Mouse (Mus musculus) liver, embryonic 16.5 days (tissue): Measurements from ENCODE around the gene Gm2000. TPM values are rescaled to one million over a fixed set of nuclear protein-coding genes. Genes with fewer than 3 reads are reported as not detected.

Experiments used
- ATAC-seq: fragments of 200-750 bp; cut with Nextera tagmentation; 2 replicates; pipeline ENCODE4 v1.8.0; 2017; ENCODE audit warnings: low read depth, mild to moderate bottlenecking, moderate number of reproducible peaks, moderate library complexity
- H3K27ac ChIP-seq: fragments of 300-500 bp; sonication (generic); 2 replicates; pipeline ENCODE4 v1.5.1; 2014; ENCODE audit warnings: mild to moderate bottlenecking, low read length
- H3K27me3 ChIP-seq: fragments of 300-500 bp; sonication (generic); 2 replicates; pipeline ENCODE4 v1.6.1; 2014; ENCODE audit warnings: low read depth, low read length, mixed read lengths; ENCODE audit not compliant: control insufficient read depth, insufficient read depth
- H3K36me3 ChIP-seq: fragments of 300-500 bp; sonication (generic); 2 replicates; pipeline ENCODE4 v1.6.1; 2014; ENCODE audit warnings: mild to moderate bottlenecking; ENCODE audit not compliant: control insufficient read depth, insufficient read depth
- H3K4me1 ChIP-seq: fragments of 300-500 bp; sonication (generic); 2 replicates; pipeline ENCODE4 v1.6.1; 2014; ENCODE audit warnings: low read depth, low read length, mixed read lengths; ENCODE audit not compliant: control insufficient read depth
- H3K4me2 ChIP-seq: fragments of 300-500 bp; sonication (generic); 2 replicates; pipeline ENCODE4 v1.6.1; 2014; ENCODE audit warnings: low read depth, low read length, mixed read lengths
- H3K4me3 ChIP-seq: fragments of 300-500 bp; sonication (generic); 2 replicates; pipeline ENCODE4 v1.5.1; 2014; ENCODE audit warnings: low read depth, mild to moderate bottlenecking, low read length
- H3K9ac ChIP-seq: fragments of 300-500 bp; sonication (generic); 2 replicates; pipeline ENCODE4 v1.6.1; 2014; ENCODE audit warnings: low read depth, low read length
- H3K9me3 ChIP-seq: fragments of 300-500 bp; sonication (generic); replicated peaks from 2 replicates; pipeline ENCODE4 v1.6.1; 2016; ENCODE audit warnings: low read length; ENCODE audit not compliant: control insufficient read depth
- WGBS: fragments of 180-500 bp; shearing (Covaris S2); extraction: QIAGEN DNeasy Blood & Tissue Kit; methylation state at CpG from one replicate; pipeline ENCODE4 v1.1.7; 2014; ENCODE audit not compliant: insufficient replicate concordance; 5-methylcytosine and 5-hydroxymethylcytosine counted together
- polyA plus RNA-seq: library from polyadenylated mRNA; unstranded; fragments of >200 nt; fragmentation: Nextera tagmentation; extraction: Ambion mirVana; gene quantifications from 2 replicates; pipeline ENCODE4 v1.2.1, GENCODE M21; 2015

Gene Gm2000
- 452 and 507 TPM in 2 replicates for polyA plus RNA-seq

DNA sequence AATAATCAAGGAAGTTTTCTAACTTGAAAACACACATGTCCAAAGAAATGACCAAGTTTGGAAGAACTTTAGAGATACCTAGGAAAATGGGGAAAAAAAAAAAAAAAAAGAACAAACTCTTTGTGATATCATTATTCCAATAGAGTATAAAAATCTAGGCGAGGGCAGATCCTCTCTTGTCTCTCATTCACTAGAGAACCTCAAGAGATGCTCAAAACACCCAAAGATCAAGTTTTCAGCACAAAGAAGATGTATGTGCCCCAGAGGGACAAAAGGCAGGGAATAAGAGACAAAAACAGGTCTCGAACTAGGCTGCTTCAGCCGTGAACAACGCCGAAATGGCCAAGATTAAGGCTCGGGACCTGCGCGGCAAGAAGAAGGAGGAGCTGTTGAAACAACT is at the start of gene Gm2000:
TSS of gene Gm2000 (plus strand) at position 301 of the 400 bp plus-strand sequence.
- no peaks in the 10 kb centered on the region for H3K36me3 ChIP-seq
- no peak within 1 kb of the TSS for H3K9ac ChIP-seq
- no peaks in the 10 kb centered on the region for H3K4me1 ChIP-seq
- no peaks in the 10 kb centered on the region for H3K27me3 ChIP-seq
- no peak within 1 kb of the TSS for H3K27ac ChIP-seq
- no peak within 1 kb of the TSS for H3K4me2 ChIP-seq
- no peaks in the 10 kb centered on the region for H3K9me3 ChIP-seq
- ATAC-seq, result no peak
- H3K4me3 ChIP-seq, result no peak within 1 kb of the TSS
- 80% methylated on average over 8 of the region's 8 CpGs for WGBS

DNA sequence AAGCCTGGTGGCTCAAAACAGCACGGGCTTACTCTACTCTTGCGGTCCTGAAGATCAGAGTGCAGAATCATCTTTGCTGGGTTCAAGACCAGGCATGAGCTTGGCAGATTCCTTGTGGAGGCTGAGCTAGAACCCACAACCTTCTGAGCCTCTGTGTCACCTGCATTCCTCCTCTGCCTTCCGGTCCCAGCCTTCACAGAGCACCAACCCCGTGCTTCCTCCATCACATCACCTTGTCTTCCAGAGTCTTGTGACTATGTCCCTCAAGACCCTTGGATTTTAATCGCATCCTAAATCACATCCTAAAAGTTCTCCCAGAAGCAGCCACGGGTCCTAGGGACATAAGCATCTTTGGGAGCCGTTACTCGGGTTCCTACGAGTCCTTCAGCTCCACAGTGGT is 42.7 kb upstream of the Gm2000 start:
- no peaks in the 10 kb centered on the region for H3K9me3 ChIP-seq
- H3K36me3 ChIP-seq, result no peaks in the 10 kb centered on the region
- H3K9ac ChIP-seq, result no peak overlapping the region
- H3K27me3 ChIP-seq, result no peaks in the 10 kb centered on the region
- WGBS, result 68% methylated on average over 9 of the region's 9 CpGs
- no peak overlapping the region for H3K4me3 ChIP-seq
- H3K4me1 ChIP-seq, result no peaks in the 10 kb centered on the region
- no peak overlapping the region for H3K27ac ChIP-seq
- no peak for ATAC-seq
- H3K4me2 ChIP-seq, result no peak overlapping the region

DNA sequence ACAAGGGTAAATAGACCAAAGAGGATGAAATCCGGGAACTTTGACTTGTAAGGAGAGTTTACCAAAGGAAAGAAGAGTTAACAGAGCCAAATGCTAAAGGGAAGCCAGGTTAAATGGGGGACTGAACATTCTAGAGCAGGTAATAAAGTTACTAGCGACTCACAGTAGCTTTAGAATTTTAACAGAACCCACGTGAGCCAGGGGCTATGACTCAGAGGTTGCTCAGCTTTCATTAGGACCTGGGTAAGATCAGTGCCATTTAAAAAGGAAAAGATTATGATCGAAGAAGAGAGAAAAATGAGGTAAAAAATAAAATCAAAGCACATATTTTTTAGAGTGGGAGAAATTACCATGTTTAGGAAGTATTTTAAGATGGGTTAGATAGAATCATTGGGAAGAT is 25.0 kb upstream of the Gm2000 start:
- Histone ChIP-seq H3K27me3 (no peaks in the 10 kb centered on the region), H3K9ac (no peak overlapping the region), H3K4me3 (no peak overlapping the region), H3K27ac (no peak overlapping the region), H3K9me3 (no peaks in the 10 kb centered on the region), H3K4me2 (no peak overlapping the region), H3K4me1 (no peaks in the 10 kb centered on the region), H3K36me3 (no peaks in the 10 kb centered on the region)
- 48% methylated on average over 4 of the region's 4 CpGs for WGBS
- ATAC-seq, result no peak

DNA sequence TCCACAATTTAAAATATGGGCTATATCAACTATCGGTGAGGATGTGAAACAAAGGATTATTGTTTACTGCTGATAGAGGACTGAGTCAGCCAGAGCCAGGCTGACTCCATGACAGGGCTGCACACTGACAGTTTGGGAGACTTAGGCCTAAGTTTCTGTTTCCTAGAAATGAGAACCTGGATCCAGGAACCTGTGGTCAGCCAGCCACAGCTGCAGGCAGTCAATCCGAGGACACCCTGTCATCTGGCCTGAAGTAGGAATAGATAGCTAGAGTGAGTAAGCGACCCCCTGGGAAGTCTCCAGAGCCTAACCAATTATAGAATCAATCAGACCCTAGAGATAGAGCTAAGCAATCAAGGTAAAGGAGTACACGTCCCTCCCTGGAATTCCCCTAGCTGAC is 21.4 kb upstream of the Gm2000 start:
- no peak overlapping the region for H3K27ac ChIP-seq
- 53% methylated on average over 4 of the region's 4 CpGs for WGBS
- H3K4me3 ChIP-seq, result no peak overlapping the region
- no peaks in the 10 kb centered on the region for H3K4me1 ChIP-seq
- no peak overlapping the region for H3K9ac ChIP-seq
- ATAC-seq, result no peak
- no peak overlapping the region for H3K4me2 ChIP-seq
- no peaks in the 10 kb centered on the region for H3K36me3 ChIP-seq
- H3K9me3 ChIP-seq, result no peaks in the 10 kb centered on the region
- no peaks in the 10 kb centered on the region for H3K27me3 ChIP-seq

DNA sequence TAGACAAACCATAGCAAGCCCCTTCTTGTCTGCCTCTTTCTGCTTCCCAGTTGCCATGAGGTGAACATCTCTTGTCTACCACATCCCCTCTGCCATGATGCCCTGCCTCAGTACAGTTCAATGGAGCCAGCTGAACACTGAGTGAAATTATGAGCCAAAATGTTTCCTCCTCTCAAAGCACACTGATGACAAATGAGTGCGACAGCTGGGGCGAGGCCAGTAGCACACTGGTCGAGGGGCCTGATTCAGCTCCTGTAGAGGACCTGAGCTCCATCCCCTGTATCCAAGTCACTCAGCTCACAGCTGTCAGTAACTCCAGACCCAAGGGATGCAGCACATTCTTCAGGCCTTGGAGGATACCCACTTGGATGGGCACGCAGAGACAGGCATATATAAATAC is 20.2 kb upstream of the Gm2000 start:
- no peak overlapping the region for H3K4me2 ChIP-seq
- no peaks in the 10 kb centered on the region for H3K36me3 ChIP-seq
- no peak for ATAC-seq
- no peaks in the 10 kb centered on the region for H3K4me1 ChIP-seq
- H3K4me3 ChIP-seq, result no peak overlapping the region
- H3K9me3 ChIP-seq, result no peaks in the 10 kb centered on the region
- no peak overlapping the region for H3K27ac ChIP-seq
- no peaks in the 10 kb centered on the region for H3K27me3 ChIP-seq
- H3K9ac ChIP-seq, result no peak overlapping the region
- WGBS, result 74% methylated on average over 4 of the region's 4 CpGs

DNA sequence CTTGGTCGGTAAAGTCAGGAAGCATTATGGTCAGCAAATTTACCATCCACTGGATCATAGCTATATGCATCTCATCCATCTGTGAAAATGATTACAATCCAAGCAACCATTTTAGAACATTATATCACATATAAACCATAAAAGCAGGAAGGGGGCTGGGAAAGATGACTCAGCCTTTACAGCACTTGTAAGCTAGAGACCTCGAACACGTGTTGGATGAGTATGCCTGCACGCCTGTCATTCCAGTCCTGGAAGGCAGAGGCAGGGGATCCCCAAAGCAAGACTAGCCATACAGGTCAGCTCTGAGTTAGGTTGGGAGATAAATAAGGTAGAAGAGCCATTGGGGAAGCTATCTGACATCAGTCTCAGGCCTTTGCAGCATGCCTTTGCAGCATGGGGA is 16.8 kb upstream of the Gm2000 start:
- H3K4me1 ChIP-seq, result no peaks in the 10 kb centered on the region
- 48% methylated on average over 4 of the region's 4 CpGs for WGBS
- H3K36me3 ChIP-seq, result no peaks in the 10 kb centered on the region
- H3K27ac ChIP-seq, result no peak overlapping the region
- no peak overlapping the region for H3K9ac ChIP-seq
- no peak overlapping the region for H3K4me2 ChIP-seq
- no peaks in the 10 kb centered on the region for H3K27me3 ChIP-seq
- no peak for ATAC-seq
- H3K4me3 ChIP-seq, result no peak overlapping the region
- no peaks in the 10 kb centered on the region for H3K9me3 ChIP-seq

DNA sequence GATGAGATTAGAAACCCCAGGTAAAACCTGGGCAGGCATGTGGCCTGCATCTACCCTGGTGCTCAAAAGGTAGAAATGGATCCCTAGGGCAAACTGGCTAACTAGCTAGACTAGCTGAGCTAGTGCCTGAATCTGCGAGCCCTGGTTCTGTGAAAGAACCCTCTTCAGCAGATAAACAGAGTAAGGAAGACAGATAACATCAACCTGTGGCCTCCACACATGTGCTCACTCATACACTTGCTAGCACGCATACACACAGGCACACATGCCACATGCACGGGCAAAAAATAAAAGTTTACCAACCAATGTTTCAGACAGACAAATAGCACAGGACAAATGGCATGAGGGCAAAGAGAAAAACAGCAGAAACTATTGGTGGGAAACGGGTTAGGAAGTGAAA is 15.4 kb upstream of the Gm2000 start:
- WGBS, result 62% methylated on average over 4 of the region's 4 CpGs
- Histone ChIP-seq H3K9me3 (no peaks in the 10 kb centered on the region), H3K27ac (no peak overlapping the region), H3K27me3 (no peaks in the 10 kb centered on the region), H3K4me3 (no peak overlapping the region), H3K36me3 (no peaks in the 10 kb centered on the region), H3K4me1 (no peaks in the 10 kb centered on the region), H3K9ac (no peak overlapping the region), H3K4me2 (no peak overlapping the region)
- no peak for ATAC-seq

DNA sequence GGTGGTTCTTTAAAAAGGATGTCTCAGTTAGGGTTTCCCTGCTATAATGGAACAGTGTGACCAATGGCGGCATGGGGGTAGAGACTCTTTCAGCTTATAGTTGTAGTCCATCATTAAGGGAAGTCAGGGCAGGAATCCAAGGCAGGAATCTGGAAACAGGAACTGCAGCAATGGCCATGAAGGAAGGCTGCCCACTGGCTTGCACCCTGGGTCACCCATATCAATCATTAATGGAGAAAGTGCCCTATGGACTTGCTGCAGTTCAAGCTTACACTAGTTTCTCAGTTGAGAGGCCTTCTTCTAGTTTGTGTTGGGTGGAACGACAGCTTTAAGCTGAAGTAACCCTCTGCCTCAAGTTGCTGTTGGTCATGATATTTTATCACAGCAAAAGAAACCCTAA is 13.4 kb upstream of the Gm2000 start:
- no peak for ATAC-seq
- Histone ChIP-seq H3K9ac (no peak overlapping the region), H3K27me3 (no peaks in the 10 kb centered on the region), H3K4me1 (no peaks in the 10 kb centered on the region), H3K4me2 (no peak overlapping the region), H3K27ac (no peak overlapping the region), H3K4me3 (no peak overlapping the region), H3K36me3 (no peaks in the 10 kb centered on the region), H3K9me3 (no peaks in the 10 kb centered on the region)
- 51% methylated on average over 2 of the region's 2 CpGs for WGBS

DNA sequence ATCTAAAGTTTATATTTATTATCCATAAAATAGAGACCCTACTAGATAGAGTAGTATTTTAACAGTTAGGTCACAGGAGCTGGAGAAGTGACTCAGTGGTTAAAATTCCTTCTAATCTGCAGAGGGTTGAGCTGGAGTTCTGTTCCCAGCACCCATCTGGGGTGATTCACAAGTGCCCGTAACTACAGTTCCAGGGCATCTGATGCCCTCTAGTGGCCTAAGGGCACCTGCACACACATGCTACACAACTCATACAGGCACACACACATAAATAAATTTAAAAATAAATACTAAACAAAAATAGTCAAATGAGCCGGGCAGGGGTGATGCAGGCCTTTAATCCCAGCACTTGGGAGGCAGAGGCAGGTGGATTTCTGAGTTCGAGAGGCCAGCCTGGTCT is 15.4 kb downstream of the Gm2000 start:
- Histone ChIP-seq H3K4me3 (no peak overlapping the region), H3K36me3 (no peaks in the 10 kb centered on the region), H3K4me1 (no peaks in the 10 kb centered on the region), H3K9ac (no peak overlapping the region), H3K9me3 (no peaks in the 10 kb centered on the region), H3K4me2 (no peak overlapping the region), H3K27ac (no peak overlapping the region), H3K27me3 (no peaks in the 10 kb centered on the region)
- WGBS, result 64% methylated on average over 3 of the region's 3 CpGs
- ATAC-seq, result no peak

DNA sequence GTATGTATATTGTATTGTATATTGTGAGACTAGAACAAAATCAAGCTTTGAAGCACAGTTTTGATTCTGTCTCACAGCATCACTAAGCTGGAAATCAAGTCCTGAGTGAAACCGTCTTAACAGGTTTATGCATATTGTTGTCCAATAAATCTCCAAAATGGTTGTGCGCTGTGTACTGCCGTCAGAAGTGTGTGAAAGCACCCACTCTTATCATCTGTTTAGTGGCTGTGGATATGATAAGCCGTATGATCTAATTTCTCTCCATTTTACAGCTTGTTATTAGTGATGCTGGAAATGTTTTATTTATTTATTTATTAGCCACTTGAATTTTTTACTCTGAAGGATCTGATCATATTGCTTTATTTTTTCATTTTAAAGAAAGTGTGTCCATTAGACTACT is 20.4 kb downstream of the Gm2000 start:
- Histone ChIP-seq H3K36me3 (no peaks in the 10 kb centered on the region), H3K9ac (no peak overlapping the region), H3K4me1 (no peaks in the 10 kb centered on the region), H3K4me3 (no peak overlapping the region), H3K27me3 (no peaks in the 10 kb centered on the region), H3K4me2 (no peak overlapping the region), H3K27ac (no peak overlapping the region), H3K9me3 (no peaks in the 10 kb centered on the region)
- 36% methylated on average over 4 of the region's 4 CpGs for WGBS
- ATAC-seq, result peak; percentile 67
